Mouse (Mus musculus) ES-CJ7 (cell line): ENCODE measurements at regions not wholly inside any gene's neighbourhood (a gene's known extent, or its start where the extent isn't known, plus 50 kb on each side); places are given as distances from the start of the nearest gene placed in this dataset.

Experiments used
- DNase-seq: peaks from one replicate; pipeline ENCODE4 v3.0.0; 2011; ENCODE audit warnings: low read depth, low spot score

DNA sequence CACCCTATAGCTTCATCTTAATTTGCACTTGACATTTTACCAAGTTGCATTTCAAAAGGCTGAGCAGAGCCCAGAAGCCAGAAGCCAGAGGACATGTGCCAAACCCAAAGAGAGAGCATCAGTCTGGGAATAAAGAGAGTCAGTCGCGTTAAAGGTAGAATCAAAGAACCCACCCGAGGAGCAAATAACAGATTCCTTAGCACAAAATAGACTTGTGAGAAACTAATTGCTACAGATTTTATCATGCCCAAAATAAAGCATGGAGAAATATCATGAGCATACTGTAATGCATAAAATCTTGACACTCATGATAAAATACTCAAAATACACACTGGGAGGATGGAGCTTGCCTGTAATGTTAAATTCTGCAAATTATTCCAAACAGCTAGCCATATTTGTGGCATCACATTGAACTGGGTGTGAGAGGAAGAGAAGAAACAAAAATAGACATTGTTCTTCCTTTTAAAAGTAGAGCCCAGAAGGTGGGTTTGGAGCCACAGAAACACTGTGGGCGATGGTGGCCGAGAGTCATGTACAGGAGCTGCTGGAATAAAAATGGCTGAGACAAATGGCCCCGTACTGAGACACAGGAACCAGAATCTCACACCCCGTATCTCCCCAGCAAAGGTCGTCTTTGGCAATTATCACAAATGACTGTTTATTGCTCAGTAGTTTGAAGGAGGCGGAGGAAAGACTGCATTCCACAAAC is 317.2 kb downstream of the Klf6 start:
- no peak for DNase-seq

DNA sequence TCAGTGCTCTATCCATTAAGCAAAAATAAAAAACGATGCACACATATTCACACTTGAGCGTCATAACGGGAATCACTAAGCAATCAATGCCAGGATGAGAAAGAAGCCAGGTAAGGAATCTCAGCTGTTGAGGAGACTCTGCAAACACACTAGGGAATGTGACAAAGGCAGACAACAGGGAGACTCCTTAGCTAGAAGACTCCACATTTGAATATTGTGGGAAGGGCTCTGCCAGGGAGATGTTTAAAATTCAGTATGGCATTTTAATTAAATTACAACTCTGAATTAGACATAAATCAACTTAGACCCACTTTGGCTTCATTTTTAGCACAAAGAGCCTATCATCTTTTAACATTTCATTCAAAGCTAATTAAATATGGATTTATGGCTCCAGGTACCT is 327.9 kb downstream of the Klf6 start:
- DNase-seq, result no peak

DNA sequence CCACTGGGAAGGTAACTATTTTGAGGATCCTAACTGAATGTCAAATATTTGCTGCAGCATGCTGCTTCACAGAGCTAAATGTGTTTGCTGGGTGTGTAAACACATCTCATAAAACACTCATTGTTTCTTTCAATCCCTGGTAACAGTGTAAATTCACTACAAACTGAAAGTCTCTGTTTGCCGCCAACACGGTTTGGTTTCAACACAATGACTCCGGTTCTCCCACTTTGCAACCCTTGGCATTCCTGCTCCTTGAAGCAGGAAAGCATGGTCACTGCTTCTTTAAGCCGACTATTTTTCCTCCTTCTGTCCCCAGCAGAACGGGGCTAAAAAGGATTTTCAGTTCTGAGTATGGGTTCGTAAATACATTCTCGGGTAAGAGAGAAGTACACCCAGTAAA is 328.3 kb downstream of the Klf6 start:
- no peak for DNase-seq

DNA sequence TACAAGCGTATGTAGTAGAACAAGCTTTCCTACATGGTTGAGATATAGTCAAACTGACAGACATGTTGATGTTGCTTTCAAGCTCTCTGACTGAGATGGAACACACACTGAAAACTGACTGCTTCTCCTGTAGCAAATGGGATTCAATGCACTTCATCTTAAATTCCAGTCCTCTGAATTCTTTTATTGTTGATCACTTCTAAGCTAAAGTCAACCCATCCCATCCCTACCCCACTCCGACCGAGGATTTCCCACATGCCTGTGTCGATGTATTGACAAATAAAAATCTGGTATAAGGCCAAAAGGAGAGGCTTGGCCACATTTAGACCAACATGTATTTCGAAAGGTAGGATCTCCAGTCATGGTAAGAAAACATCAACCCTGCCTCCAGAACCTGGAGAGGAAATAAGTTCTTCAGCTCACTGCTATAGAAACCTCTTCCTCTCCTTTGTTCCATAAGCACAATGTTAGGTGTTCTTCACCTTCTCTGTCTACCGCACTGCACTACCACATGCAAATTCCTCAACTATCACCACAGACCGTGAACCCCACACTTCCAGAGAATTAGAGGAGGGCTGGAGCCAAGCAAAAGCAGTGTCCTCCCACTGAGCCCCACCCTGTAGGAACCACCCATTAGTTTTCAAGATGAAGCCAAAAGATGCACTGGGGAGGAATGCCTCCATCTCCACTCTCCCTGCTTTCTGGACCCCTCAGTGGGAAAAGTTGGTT is 330.1 kb downstream of the Klf6 start:
- no peak for DNase-seq

DNA sequence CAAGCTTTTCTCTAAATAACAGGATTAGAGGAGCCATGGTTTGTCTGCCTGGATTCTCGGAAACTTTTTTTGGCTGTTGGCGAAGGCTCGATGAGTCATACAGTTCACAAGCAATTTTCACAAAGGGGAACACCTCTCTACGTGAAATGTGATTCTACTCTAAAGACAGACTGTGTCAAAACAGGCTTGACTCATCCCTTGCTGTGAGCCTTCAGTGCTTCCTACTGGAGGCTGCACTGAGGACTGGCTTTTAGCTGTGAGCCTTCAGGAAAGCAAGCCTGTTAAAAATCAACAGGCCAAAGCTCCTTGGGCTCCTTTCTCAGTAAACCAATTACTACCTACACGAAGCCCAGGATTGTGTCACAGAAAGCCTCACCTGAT is 330.6 kb downstream of the Klf6 start:
- no peak for DNase-seq

DNA sequence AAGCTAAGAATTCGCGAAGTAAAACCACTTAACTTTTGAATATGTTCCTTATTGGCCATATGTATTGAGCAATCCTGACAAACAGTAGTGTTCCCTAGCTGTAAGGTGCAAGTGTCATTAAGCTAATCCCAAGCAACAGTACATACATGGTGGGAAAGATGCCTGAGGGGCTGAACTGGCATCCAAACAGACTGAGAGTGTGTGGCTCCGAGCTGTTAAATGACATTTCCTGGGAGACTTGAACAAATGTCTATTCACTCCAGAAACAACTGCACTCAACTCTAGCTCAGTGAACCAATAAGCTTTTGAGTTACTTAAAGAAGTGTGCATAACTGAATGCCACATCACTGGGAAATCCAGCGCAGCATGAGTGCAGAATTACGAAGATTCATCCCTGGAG is 335.4 kb downstream of the Klf6 start:
- no peak for DNase-seq

DNA sequence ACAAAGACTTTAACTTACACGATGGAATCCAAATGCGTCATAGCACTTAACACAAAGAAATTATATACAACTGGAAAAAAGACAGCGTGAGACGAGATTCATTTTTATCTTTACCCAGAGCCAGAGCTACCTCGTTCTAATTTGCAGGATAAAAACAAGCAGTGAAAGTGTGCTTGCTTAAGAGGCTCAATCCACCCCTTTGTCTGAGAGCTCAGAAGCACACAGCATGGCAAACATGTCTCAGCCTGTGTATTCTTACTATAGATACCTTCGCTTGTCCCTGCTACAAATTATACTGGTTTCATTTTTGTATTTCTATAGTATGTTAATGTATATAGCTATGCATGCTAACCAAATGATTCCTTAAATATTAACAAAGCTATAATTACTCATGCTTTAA is 337.8 kb downstream of the Klf6 start:
- no peak for DNase-seq

DNA sequence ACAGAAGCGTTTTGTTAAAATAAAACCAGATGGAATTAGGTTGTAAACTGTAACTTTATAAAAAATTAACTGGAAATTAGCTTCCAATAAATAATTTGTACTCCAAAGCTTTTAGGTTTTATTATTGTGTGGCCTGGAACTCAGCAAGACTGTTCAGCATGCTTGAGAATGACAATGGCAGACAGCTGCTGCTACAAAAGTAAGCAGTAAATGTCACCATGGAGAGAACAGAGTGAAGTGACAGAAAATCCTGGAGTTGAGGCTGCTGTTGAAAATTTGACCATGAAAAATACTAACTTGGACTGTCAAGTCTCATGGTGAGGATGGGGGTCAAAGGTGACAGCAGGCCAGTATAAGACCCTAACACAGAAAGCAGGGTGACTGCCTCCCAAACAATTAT is 340.2 kb downstream of the Klf6 start:
- no peak for DNase-seq

DNA sequence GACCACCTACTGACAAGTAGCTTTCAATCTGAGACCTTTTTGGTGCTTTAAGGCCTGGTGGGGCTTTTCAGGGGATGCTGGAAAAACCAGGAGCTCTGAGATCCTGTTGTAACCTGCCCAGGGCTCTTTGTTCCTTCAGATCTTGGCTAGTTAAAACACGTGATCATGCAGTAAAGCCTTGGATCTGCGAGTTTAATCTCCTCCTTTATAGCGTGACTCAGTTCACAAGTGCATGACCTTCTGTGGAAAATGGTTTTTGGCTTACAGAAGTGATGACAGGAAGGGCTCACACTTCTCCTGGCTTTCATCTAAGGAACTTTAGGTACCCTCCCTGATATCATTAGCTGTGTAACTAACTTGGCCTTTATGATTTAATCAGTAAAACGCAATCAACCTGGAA is 343.1 kb upstream of the Pitrm1 start:
- DNase-seq, result no peak

DNA sequence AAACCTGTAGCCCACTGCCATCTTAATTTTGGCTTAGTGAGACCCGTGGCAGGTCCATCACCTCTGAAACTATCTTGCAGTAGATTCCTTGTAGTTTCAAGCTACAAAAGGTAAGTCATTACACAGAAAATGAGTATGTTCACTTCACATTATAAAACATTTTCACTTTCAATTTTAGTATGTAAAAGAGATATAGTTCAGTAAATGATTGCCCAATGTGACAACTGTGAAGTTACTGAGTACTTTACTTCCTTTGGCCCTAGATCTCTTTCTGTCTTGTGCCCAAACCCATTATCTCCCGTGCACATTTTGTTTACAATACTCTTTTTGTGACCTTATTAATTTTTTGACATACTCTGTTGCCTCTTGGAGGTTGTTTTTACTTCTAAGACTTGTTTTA is 335.4 kb upstream of the Pitrm1 start:
- no peak for DNase-seq

DNA sequence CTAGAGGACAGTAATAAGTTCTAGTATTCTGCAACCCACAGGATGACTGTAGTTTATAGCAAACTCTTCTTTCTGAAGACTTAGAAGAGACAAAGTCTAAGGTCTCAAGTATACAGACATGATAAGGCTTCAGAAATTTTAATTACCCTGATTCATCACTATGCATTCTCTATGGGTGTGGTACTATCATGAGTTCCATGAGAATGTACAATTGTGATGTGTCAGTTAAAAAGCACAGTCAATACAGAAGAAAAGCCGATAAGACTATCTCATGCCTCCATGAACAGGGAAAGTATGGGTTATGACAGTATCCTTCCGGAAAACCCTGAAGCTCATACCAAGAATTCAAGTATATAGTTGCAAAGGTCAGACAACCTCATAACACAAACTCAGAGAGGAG is 333.8 kb upstream of the Pitrm1 start:
- DNase-seq, result no peak

DNA sequence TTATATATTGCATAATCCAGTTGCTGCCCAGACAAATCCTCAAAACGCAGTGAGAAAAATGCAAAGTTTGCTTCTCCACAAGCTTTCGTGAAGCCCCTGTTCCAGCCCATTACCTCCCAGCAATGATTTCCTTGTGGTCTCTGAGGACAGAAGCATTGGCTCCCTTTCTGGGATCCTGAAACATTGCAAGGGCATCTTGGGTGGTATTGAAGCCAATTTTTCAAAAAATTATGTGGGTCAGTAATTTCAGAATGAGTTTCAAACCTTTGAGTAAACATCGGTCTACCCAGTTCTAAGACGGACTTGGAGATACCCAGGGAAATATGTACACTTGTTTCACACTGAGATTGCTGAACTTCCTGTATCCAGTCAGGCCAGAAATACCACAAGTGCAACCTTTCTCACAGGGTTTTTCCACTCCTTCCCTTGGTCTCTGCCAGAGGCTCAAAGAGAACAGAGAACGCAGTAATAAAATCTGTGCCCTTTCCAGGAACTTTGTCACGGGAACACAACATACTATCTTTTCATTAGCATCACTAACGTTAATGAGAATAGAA is 321.8 kb upstream of the Pitrm1 start:
- no peak for DNase-seq

DNA sequence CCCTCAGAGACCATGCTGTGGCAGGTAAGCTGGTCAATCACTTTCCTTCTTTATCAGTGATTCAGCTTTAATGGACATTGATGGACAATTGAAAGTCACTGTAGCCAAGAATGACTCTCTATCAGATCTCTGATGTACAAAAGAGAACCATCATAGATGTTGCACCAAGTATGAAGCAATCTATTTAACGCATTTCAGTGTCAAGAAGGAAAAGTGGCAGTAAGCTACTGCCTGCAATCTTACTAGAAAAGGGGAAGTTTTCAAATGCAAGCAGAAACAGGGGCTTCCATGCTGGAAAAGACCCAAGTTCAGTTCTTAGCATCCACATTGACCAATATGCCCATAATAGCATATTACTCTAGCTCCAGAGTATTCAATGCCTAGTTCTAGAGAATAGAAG is 319.7 kb upstream of the Pitrm1 start:
- DNase-seq, result no peak

DNA sequence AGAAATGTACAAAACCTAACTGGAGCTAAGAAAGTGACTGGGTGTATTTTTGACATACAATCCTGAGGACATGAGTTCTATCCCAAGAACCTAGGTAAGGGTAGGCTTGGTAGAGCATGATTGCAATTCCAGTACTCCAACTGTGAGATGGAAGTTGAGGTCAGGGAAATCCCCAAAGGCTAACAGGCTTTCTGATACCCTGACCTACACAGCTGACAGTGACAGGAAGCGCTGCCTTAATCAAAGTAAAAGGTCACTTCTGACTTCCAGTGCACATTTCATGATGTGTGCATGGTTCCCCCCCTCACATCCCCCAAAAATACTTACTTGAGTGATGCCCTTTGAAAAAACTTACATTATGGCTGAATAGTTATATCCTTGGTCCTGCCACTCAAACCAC is 312.6 kb upstream of the Pitrm1 start:
- DNase-seq, result no peak

DNA sequence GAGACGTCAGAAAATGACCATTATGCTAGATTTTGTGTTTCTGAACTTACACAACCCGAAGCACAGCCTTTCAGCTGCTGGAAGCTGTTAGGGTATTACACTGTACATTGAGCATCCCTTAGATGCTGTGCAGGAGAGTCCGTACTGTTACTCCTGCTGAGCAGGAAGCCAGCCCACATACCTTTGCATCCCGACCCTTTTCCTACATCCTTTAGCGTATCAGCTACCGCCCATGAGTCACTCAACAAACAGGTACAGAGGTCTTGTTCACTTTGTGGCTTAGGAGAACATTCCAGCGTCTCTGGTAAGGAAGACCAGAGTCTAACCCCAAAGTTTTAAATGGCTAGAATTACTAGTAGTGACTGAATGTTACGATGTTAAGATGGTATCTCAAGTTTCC is 311.4 kb upstream of the Pitrm1 start:
- DNase-seq, result no peak

DNA sequence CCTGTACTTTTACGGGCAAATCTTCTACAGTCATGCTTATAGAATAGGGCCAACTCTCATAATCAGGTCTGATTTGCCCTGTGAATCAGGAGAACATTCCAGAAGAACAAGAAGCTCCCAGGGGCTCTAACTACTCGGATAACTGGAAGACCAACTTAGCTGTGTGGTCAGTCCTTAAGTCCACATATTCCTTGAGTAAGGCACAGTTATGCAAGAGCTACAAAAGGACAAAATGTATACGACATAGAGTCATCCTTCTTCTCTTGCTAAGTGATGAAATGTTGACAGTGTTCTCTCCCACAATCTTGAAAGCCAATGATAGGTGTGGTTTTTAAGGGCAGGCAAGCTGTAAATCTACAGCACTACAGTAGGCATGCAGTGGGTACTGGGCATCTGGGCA is 310.7 kb upstream of the Pitrm1 start:
- no peak for DNase-seq

DNA sequence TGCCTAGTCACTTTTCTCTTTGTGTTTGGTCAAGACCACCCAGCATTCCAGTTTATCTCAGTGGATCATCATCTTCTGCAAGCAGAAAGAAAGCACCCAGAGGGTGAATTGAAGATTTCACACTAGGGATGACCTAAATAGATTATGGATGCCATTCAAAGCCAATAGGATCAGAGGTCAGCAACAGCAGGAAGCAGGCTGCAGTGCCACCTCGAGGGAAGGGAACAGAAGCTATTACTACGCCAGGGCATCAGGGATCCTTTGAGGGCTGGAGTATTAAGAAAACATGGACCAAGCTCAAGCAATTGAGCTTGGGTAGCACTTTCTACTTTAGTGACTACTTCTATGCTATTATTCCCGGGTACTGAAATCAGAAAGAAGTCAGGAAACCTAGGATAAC is 307.1 kb upstream of the Pitrm1 start:
- DNase-seq, result no peak

DNA sequence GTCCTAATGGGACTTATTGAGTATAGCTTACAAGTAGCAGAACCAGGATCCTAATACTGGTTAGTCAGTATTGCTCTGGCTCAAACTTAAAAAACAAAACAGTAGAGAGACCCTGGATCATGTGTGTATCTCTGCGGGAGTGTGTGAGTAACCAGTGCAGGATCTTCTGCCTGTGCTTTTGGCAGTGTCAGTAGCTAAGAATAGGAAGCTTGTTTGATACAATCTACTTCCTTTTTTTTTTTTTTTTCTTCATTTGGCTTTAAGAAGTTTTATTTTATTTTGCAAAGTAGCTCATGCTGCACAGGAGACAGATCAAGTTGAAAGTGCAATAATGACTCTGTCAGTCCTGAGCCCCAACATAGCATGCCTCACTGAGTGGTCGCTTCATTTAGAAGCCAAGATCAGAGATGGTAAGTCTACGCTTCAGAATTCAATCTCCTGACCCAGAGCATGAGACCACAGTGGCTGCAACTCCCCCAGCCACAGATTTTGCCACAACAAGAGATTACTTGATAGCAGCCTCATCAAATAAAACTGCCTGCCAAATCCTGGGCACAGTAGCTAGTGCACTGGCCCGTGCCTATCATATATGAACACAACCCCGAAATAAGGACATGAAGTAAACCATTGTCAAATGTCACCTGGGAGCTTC is 306.4 kb upstream of the Pitrm1 start:
- DNase-seq, result no peak

DNA sequence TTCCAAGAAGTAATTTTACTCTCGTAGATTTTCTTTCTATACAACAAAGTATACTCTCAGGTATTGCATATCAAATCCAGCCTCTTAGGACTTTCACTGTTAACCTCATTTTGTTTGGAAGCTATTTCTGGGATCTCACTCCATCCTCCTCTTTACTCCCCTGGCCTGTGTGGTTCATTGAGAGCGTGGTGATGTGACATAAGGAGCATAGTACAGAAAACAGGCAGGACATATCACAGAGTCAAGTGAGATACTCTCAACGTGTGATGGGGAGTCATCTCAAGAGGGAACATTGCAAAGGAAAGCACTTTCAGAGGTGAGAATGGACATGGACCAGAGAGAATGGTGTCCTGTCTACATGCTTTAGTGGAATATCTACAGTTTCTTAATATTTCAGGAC is 297.8 kb upstream of the Pitrm1 start:
- DNase-seq, result no peak

DNA sequence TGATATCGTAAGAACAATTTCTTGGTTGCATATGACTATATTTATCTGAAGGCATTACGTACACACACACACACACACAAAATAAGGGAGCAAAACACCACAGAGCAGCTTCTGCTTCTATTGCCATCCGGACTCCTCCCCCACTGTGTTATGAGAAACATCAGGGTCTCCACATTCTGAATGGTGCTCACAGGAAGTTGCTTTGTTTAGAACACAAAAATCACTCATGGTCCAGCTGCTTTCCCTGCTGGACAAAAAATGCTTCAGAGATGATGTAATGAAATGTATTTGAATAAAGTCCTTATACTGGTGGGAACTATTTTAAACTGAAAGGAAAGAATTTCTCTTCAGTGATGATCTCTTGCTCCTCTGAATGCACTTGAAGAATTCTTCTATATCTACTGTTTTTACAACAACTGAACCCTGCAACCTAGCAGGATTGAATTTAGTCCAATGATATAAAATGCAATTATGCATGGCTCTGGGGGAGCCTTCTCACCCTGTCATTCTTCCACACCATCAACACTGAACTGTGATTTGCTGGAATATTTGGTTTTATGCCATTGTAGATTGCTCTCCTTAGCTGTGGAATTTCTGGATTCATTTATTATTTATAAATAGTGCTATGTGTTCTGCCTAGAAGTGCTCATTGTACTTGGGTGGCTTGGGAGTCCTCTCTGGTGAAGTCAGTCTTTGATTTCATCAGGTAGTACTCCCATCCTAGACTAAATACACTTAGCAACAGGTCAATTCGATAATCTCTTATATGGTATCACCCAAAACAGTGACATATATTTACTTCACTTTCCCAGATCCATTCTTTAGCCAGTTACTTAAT is 296.7 kb upstream of the Pitrm1 start:
- no peak for DNase-seq

DNA sequence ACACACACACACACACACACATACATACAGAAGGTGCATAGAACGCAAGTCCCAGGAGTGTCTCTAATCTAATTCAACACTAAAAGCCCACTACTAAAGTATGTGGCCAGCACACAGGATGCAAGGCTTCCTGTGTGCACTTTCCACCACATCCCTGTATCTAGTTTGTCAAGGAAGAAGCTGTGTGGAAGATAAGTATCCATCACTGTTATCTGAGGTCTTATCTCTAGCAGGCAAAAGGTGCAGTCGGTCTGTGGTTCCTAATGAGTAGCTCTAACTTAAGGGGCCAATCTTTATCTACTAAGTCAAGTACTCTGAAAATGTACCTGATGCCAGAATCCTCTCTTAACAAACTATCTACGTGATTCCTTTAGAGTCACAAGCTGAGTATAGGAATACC is 295.8 kb upstream of the Pitrm1 start:
- DNase-seq, result no peak

DNA sequence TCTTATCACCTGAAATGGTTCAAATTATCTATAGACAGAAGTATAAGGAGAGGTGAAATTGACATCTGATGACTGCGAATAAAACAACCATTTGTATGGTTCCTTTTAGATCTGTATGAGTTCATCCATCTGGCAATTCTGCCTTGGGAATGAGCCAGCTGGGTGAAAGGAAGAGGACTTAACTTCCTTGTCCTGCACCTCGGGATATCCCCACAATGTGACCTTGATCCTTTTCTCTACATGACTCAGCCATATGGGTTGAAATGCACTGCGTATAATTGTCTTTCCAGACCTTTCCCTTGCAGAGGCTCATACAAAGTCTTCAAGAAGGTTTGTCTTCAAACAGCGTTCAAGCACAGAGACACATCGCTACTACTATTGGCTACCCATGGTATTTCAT is 292.6 kb upstream of the Pitrm1 start:
- DNase-seq, result no peak
